Mouse (Mus musculus) C2C12 (cell line): ENCODE data around the gene Wif1. TPM values are rescaled to one million over a fixed set of nuclear protein-coding genes. Genes with fewer than 3 reads are reported as not detected.

Experiments
- H3K27me3 ChIP-seq: one replicate; pipeline ENCODE4 v1.6.1; 2011; ENCODE audit not compliant: control insufficient read depth, insufficient read depth, insufficient read length
- H3K36me3 ChIP-seq: one replicate; pipeline ENCODE4 v1.6.1; 2011; ENCODE audit not compliant: control insufficient read depth, insufficient read depth
- H3K4me3 ChIP-seq: one replicate; pipeline ENCODE4 v1.5.1; 2011; ENCODE audit warnings: mild to moderate bottlenecking, control low read depth; ENCODE audit not compliant: poor library complexity, insufficient read depth, severe bottlenecking
- H3K79me2 ChIP-seq: one replicate; pipeline ENCODE4 v1.6.1; 2011; ENCODE audit not compliant: control insufficient read depth, insufficient read depth
- H3K79me3 ChIP-seq: one replicate; pipeline ENCODE4 v1.6.1; 2011; ENCODE audit warnings: low read depth, control low read depth
- H3ac ChIP-seq: one replicate; pipeline ENCODE3; 2011; ENCODE audit warnings: low read depth; ENCODE audit not compliant: control insufficient read depth, insufficient read length
- CEBPB ChIP-seq: IDR thresholded peaks from one replicate; pipeline ENCODE4 v1.6.1; 2011; ENCODE audit warnings: low read depth, mild to moderate bottlenecking, control low read depth, moderate library complexity
- CTCF ChIP-seq: IDR thresholded peaks from one replicate; pipeline ENCODE4 v1.5.1; 2011; ENCODE audit not compliant: control insufficient read depth, insufficient read depth, insufficient read length
- FOSL1 ChIP-seq: IDR thresholded peaks from one replicate; pipeline ENCODE4 v1.8.0; 2011; ENCODE audit warnings: mild to moderate bottlenecking, low read length; ENCODE audit not compliant: poor library complexity, insufficient read depth, severe bottlenecking
- MAX ChIP-seq: IDR thresholded peaks from one replicate; pipeline ENCODE4 v1.6.1; 2011; ENCODE audit warnings: mild to moderate bottlenecking, control low read depth
- MYOD1 ChIP-seq: IDR thresholded peaks from one replicate; pipeline ENCODE4 v1.6.1; 2011; ENCODE audit warnings: low read depth; ENCODE audit not compliant: control insufficient read depth, insufficient read length
- MYOG ChIP-seq: IDR thresholded peaks from one replicate; pipeline ENCODE4 v1.6.1; 2011; ENCODE audit not compliant: control insufficient read depth, insufficient read length; ENCODE audit errors: extremely low read depth
- USF1 ChIP-seq: IDR thresholded peaks from one replicate; pipeline ENCODE4 v1.6.1; 2011; ENCODE audit warnings: low read depth, mild to moderate bottlenecking, control low read depth, moderate library complexity
- polyA plus RNA-seq: library from polyadenylated mRNA; unstranded; fragments of >200 nt; fragmentation: generic; extraction: Trizol; gene quantifications from one replicate; pipeline ENCODE4 v1.2.1, GENCODE M21; 2012; ENCODE audit warnings: missing spikeins

Wif1 gene
- polyA plus RNA-seq, 1 experiment: not detected

DNA sequence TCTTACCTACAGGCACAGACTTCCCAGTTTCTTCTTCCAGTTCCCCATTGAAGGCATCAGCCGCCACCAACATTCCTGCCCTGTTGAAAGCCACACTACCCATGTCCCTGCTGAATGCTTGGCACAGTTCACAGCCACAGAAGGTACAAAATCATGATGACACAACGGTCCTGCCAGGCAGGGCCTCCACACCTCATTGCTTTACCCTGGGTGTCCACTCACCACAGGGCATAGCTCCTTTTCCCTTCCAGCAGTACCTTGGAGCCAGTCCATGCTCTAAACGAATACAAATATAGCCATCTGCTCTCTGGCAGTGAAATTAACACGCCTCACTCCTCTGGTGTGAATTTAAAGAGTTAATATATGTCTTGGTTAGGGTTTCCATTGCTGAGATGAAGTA, 49.1 kb downstream of the Wif1 start:
- Histone ChIP-seq H3ac (no peak overlapping the region), H3K79me3 (no peaks in the 10 kb centered on the region), H3K4me3 (no peak overlapping the region), H3K36me3 (no peaks in the 10 kb centered on the region), H3K79me2 (no peaks in the 10 kb centered on the region), H3K27me3 (peaks cover 13% of the 10 kb centered on the region)
- TF ChIP-seq CEBPB (no peak), FOSL1 (no peak), MYOG (no peak), CTCF (no peak), USF1 (no peak), MYOD1 (no peak), MAX (no peak)

DNA sequence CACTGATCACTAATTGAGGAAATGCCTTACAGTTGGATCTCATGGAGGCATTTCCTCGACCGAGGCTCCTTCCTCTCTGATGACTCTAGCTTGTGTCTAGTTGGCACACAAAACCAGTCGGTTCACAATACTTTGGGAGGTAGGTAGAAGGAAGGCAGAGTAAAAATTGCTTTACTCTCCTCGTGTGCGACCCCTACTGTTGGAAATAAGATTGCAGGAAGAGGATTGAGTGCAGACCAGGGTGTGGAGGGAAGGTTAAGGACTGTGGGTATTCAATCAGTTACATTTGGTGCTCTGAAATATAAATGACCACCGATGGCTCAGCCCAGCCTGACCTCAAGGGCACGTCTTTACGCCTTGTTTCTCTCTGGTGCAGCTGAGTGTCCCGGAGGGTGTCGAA, 49.8 kb downstream of the Wif1 start:
- Histone ChIP-seq H3K27me3 (peaks cover 19% of the 10 kb centered on the region), H3K4me3 (no peak overlapping the region), H3K79me2 (no peaks in the 10 kb centered on the region), H3K79me3 (no peaks in the 10 kb centered on the region), H3K36me3 (no peaks in the 10 kb centered on the region), H3ac (no peak overlapping the region)
- no peak for TF ChIP-seq MYOD1
- TF ChIP-seq USF1: no peak
- no peak for TF ChIP-seq MYOG
- no peak for TF ChIP-seq CEBPB
- no peak for TF ChIP-seq MAX
- no peak for TF ChIP-seq FOSL1
- TF ChIP-seq CTCF: no peak

DNA sequence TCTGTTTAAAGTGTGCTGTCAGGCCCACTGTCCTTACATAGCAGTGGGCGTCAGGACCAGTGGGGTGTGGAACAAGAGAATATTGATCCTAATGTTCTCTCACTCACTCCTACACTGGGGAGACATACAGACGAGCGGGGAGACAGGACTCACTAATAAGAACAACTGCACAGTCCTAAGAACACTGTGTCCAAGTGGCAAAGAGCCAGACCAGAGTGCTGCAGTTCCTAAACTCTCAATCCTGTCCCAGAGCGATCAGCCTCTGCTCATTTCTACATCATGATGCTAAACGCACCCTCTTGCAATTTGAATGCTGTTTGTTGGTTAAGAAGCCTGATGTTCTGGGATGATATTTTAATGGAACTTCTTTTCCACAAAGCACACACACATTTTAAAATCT, 54.9 kb downstream of the Wif1 start:
- Histone ChIP-seq H3K4me3 (no peak overlapping the region), H3K79me3 (no peaks in the 10 kb centered on the region), H3ac (no peak overlapping the region), H3K79me2 (no peaks in the 10 kb centered on the region), H3K27me3 (peaks cover 22% of the 10 kb centered on the region), H3K36me3 (no peaks in the 10 kb centered on the region)
- no peak for TF ChIP-seq FOSL1
- TF ChIP-seq MYOG: no peak
- no peak for TF ChIP-seq MYOD1
- TF ChIP-seq USF1: no peak
- TF ChIP-seq MAX: no peak
- no peak for TF ChIP-seq CEBPB
- TF ChIP-seq CTCF: no peak

DNA sequence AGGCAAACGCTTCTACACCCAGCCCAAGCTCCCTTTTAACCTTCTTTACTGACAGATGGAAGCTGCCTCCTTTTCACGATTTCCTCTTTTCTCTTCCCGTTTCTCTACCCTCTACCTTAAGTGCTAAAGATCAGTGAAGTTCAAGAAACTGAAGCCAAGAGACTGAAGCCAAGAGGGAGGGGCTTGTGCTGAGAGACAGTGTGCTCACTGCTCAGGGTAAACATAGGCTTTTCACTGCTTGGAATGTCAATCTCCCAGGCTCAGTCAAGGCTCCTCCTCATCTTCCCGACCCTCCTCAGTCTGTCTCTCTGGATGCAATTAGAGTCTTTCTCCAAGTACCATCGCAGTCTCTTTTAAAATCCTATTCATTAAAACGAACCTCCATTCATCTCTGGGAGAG, 55.6 kb downstream of the Wif1 start:
- no peaks in the 10 kb centered on the region for H3K36me3 ChIP-seq
- H3K4me3 ChIP-seq: no peak overlapping the region
- no peaks in the 10 kb centered on the region for H3K79me2 ChIP-seq
- TF ChIP-seq MYOD1: no peak
- no peak for TF ChIP-seq MAX
- no peak for TF ChIP-seq FOSL1
- TF ChIP-seq CTCF: no peak
- no peak for TF ChIP-seq USF1
- no peak for TF ChIP-seq CEBPB
- no peak for TF ChIP-seq MYOG
- peaks cover 29% of the 10 kb centered on the region for H3K27me3 ChIP-seq
- no peaks in the 10 kb centered on the region for H3K79me3 ChIP-seq
- no peak overlapping the region for H3ac ChIP-seq

DNA sequence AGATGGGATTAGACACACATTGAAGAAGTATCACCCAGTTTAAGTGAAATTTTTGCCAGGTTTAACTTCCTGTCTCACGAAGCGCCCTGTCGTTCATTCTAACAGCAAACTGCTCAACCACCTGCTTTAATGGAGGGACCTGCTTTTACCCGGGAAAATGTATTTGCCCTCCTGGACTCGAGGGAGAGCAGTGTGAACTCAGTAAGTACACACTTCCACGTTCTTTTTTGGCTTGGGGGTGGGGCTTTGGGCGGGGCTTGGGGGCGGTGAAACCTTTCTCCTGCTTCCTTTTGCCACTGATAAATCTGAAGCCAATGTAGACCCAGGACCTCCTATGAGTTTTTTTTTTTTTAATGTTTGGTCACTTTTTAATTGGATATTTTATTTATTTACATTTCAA, 56.2 kb downstream of the Wif1 start:
- no peaks in the 10 kb centered on the region for H3K36me3 ChIP-seq
- H3K4me3 ChIP-seq: no peak overlapping the region
- TF ChIP-seq CTCF: no peak
- TF ChIP-seq MAX: no peak
- TF ChIP-seq FOSL1: no peak
- no peak for TF ChIP-seq MYOG
- no peak for TF ChIP-seq USF1
- TF ChIP-seq MYOD1: no peak
- TF ChIP-seq CEBPB: no peak
- no peaks in the 10 kb centered on the region for H3K79me2 ChIP-seq
- H3K79me3 ChIP-seq: no peaks in the 10 kb centered on the region
- peaks cover 30% of the 10 kb centered on the region for H3K27me3 ChIP-seq
- no peak overlapping the region for H3ac ChIP-seq

DNA sequence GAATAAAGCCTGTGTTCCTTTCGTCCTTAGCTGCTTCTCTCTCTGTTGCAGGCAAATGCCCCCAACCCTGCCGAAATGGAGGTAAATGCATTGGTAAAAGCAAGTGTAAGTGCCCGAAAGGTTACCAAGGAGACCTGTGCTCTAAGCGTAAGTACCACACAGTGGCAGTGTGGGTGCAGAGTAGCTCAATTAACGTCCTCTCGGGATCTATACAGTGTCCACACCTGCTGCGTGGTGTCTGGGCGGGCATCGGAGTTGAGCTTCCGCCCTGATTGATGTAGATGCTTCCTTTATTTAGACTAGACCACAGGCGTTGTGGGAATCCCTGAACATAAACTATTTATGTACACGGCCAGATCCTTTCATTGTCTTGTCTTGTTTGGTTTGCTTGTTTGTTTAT, 62.2 kb downstream of the Wif1 start:
- TF ChIP-seq CTCF (no peak), CEBPB (no peak), MYOD1 (no peak), USF1 (no peak), MYOG (no peak), MAX (no peak), FOSL1 (no peak)
- H3K79me2 ChIP-seq: no peaks in the 10 kb centered on the region

More for the DNA sequence above, 62.2 kb downstream of the Wif1 start:
- Histone ChIP-seq H3K36me3 (no peaks in the 10 kb centered on the region), H3K27me3 (peaks cover 42% of the 10 kb centered on the region), H3K4me3 (no peak overlapping the region), H3ac (no peak overlapping the region), H3K79me3 (no peaks in the 10 kb centered on the region)
